Mouse (Mus musculus): Measurements from ENCODE around the gene Defb25. TPM values are rescaled to one million over a fixed set of nuclear protein-coding genes. Genes with fewer than 3 reads are reported as not detected.

Gene Defb25
- polyA plus RNA-seq, 1 experiment from 2014 or later, result 0.56 TPM

GRCm38 (mm10) chr2:152639406-152640113 lies 16.7 kb upstream of the Defb25 start:
- ATAC-seq, result no peak
- Histone ChIP-seq H3K27me3 (replicated peaks) (peaks cover 18% of the 10 kb centered on the region), H3K4me2 (no peak overlapping the region), H3K36me3 (no peaks in the 10 kb centered on the region), H3K9ac (no peak overlapping the region), H3K4me1 (no peaks in the 10 kb centered on the region), H3K4me3 (no peak overlapping the region), H3K27ac (0 out of 2 replicates have a peak overlapping the region, but pooled peaks have one; percentile 4), H3K9me3 (replicated peaks) (no peaks in the 10 kb centered on the region)
- WGBS (ENCODE audit: insufficient replicate concordance), result 34% methylated on average over 11 of the region's 11 CpGs

DNA sequence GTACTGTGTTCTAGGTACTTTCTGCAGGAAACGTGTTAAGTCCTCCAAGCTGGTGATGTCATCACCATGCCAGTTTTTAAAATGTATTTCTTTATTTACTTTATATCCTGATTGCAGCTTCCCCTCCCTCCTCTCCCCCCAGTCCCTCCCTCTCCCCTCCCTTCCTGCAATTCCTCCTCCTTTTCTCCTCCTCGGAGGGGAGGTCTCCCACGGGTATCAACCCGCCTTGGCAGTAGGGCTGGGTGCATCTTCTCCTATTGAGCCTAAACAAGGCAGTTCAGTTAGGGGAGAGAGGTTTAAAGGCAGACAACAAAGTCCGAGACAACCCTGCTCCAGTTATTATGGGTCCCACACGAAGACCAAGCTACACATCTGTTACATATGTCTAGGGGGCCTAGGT lies 16.0 kb upstream of the Defb25 start:
- WGBS (ENCODE audit: insufficient replicate concordance), result 54% methylated on average over 6 of the region's 6 CpGs
- no peak overlapping the region for H3K4me3 ChIP-seq
- H3K27me3 ChIP-seq (replicated peaks), result peaks cover 23% of the 10 kb centered on the region
- no peaks in the 10 kb centered on the region for H3K4me1 ChIP-seq
- H3K4me2 ChIP-seq, result no peak overlapping the region
- no peak for ATAC-seq
- H3K27ac ChIP-seq, result 0 out of 2 replicates have a peak overlapping the region, but pooled peaks have one; percentile 4
- no peaks in the 10 kb centered on the region for H3K9me3 ChIP-seq (replicated peaks)
- no peak overlapping the region for H3K9ac ChIP-seq
- H3K36me3 ChIP-seq, result no peaks in the 10 kb centered on the region

DNA sequence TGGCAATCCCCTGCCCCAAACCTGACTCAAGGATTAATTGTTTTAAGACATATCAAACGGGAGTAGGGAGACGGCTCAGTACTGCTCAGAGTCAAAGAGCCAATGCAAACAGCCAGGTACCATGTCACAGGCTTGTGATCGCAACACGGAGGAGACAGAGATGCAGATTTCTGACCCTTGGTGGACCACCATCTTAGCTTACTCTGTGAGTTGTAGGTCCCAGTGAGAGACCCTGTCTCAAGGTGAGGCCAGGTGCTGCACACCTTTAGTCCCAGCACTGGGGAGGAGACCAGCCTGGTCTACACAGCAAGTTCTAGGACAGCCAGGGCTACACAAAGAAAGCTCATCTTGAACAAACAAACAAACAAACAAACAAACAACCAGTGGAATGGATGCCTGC lies 14.5 kb upstream of the Defb25 start:
- WGBS (ENCODE audit: insufficient replicate concordance), result 77% methylated on average over 4 of the region's 4 CpGs
- Histone ChIP-seq H3K4me3 (no peak overlapping the region), H3K4me2 (no peak overlapping the region), H3K27me3 (replicated peaks) (peaks cover 38% of the 10 kb centered on the region), H3K36me3 (no peaks in the 10 kb centered on the region), H3K9me3 (replicated peaks) (no peaks in the 10 kb centered on the region), H3K27ac (no peak overlapping the region), H3K4me1 (no peaks in the 10 kb centered on the region), H3K9ac (no peak overlapping the region)
- no peak for ATAC-seq

GRCm38 (mm10) chr2:152637006-152637322 lies 14.1 kb upstream of the Defb25 start:
- WGBS (ENCODE audit: insufficient replicate concordance), result 53% methylated on average over 6 of the region's 6 CpGs
- Histone ChIP-seq H3K9me3 (replicated peaks) (no peaks in the 10 kb centered on the region), H3K36me3 (no peaks in the 10 kb centered on the region), H3K4me2 (no peak overlapping the region), H3K4me1 (no peaks in the 10 kb centered on the region), H3K27me3 (replicated peaks) (peaks cover 42% of the 10 kb centered on the region), H3K4me3 (no peak overlapping the region), H3K9ac (no peak overlapping the region), H3K27ac (no peak overlapping the region)
- no peak for ATAC-seq

- ATAC-seq, result 0 out of 2 replicates have a peak, but pooled peaks have one; percentile 27
- no peaks in the 10 kb centered on the region for H3K4me1 ChIP-seq
- H3K27me3 ChIP-seq (replicated peaks), result peaks cover 47% of the 10 kb centered on the region
- no peak overlapping the region for H3K4me3 ChIP-seq
- WGBS (ENCODE audit: insufficient replicate concordance), result 38% methylated on average over 23 of the region's 23 CpGs
- no peaks in the 10 kb centered on the region for H3K9me3 ChIP-seq (replicated peaks)
- no peak overlapping the region for H3K9ac ChIP-seq
- H3K36me3 ChIP-seq, result no peaks in the 10 kb centered on the region
- no peak overlapping the region for H3K4me2 ChIP-seq
- H3K27ac ChIP-seq, result peak overlapping the region; percentile 32; the same call in 1 of the 2 replicates
Observed at GRCm38 (mm10) chr2:152636246-152637005, 13.6 kb upstream of the Defb25 start.

- no peaks in the 10 kb centered on the region for H3K4me1 ChIP-seq
- H3K9ac ChIP-seq, result no peak overlapping the region
- WGBS (ENCODE audit: insufficient replicate concordance), result 70% methylated on average over 29 of the region's 29 CpGs
- H3K9me3 ChIP-seq (replicated peaks), result no peaks in the 10 kb centered on the region
- no peak overlapping the region for H3K4me3 ChIP-seq
- peaks cover 58% of the 10 kb centered on the region for H3K27me3 ChIP-seq (replicated peaks)
- H3K27ac ChIP-seq, result no peak overlapping the region
- ATAC-seq, result no peak
- H3K4me2 ChIP-seq, result no peak overlapping the region
- no peaks in the 10 kb centered on the region for H3K36me3 ChIP-seq
Observed at GRCm38 (mm10) chr2:152634311-152634710, 11.5 kb upstream of the Defb25 start.

GRCm38 (mm10) chr2:152633334-152633733 lies 10.5 kb upstream of the Defb25 start:
- Histone ChIP-seq H3K4me3 (no peak overlapping the region), H3K27ac (no peak overlapping the region), H3K36me3 (no peaks in the 10 kb centered on the region), H3K9me3 (replicated peaks) (no peaks in the 10 kb centered on the region), H3K4me2 (peak overlapping the region; percentile 12; the same call in 1 of the 2 replicates), H3K4me1 (no peaks in the 10 kb centered on the region), H3K27me3 (replicated peaks) (peaks cover 67% of the 10 kb centered on the region), H3K9ac (no peak overlapping the region)
- 35% methylated on average over 17 of the region's 17 CpGs for WGBS (ENCODE audit: insufficient replicate concordance)
- no peak for ATAC-seq

DNA sequence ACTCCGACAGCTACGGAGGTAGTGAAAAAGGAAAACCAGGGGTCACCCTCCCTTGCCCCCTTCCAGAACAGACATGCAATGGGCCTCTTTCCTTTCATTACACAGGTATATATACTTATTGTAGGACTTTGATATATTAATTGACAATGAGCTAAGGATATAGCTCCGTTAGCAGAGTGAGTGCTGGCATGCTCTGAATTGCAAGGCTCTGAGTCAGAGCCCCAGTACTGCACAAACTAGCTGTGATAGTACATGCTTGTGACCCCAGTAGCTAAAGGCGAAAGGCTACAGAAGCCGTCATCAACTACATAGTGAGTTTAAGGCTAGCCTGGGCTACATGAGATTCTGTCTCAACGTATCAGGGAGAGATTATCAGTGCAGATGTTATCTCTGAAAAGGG lies 7.1 kb upstream of the Defb25 start:
- 76% methylated on average over 6 of the region's 6 CpGs for WGBS (ENCODE audit: insufficient replicate concordance)
- Histone ChIP-seq H3K4me3 (no peak overlapping the region), H3K4me2 (no peak overlapping the region), H3K27ac (no peak overlapping the region), H3K4me1 (peaks cover 13% of the 10 kb centered on the region; the same call in 1 of the 2 replicates), H3K27me3 (replicated peaks) (peaks cover 85% of the 10 kb centered on the region), H3K9ac (no peak overlapping the region), H3K9me3 (replicated peaks) (no peaks in the 10 kb centered on the region), H3K36me3 (no peaks in the 10 kb centered on the region)
- no peak for ATAC-seq

- Histone ChIP-seq H3K36me3 (no peaks in the 10 kb centered on the region), H3K9me3 (replicated peaks) (no peaks in the 10 kb centered on the region), H3K4me1 (peaks cover 13% of the 10 kb centered on the region; the same call in 1 of the 2 replicates), H3K27me3 (replicated peaks) (peaks cover 80% of the 10 kb centered on the region), H3K27ac (no peak overlapping the region), H3K4me3 (no peak overlapping the region), H3K9ac (no peak overlapping the region), H3K4me2 (no peak overlapping the region)
- no peak for ATAC-seq
- WGBS (ENCODE audit: insufficient replicate concordance), result 47% methylated on average over 3 of the region's 3 CpGs
Observed at GRCm38 (mm10) chr2:152629239-152629638, 6.4 kb upstream of the Defb25 start.

- H3K4me2 ChIP-seq, result no peak overlapping the region
- 35% methylated on average over 17 of the region's 17 CpGs for WGBS (ENCODE audit: insufficient replicate concordance)
- H3K36me3 ChIP-seq, result no peaks in the 10 kb centered on the region
- H3K9me3 ChIP-seq (replicated peaks), result no peaks in the 10 kb centered on the region
- ATAC-seq, result no peak
- H3K27ac ChIP-seq, result no peak overlapping the region
- peaks cover 74% of the 10 kb centered on the region for H3K27me3 ChIP-seq (replicated peaks)
- no peak overlapping the region for H3K9ac ChIP-seq
- peaks cover 13% of the 10 kb centered on the region; the same call in 1 of the 2 replicates for H3K4me1 ChIP-seq
- no peak overlapping the region for H3K4me3 ChIP-seq
Observed at GRCm38 (mm10) chr2:152628066-152628465, 5.2 kb upstream of the Defb25 start.

DNA sequence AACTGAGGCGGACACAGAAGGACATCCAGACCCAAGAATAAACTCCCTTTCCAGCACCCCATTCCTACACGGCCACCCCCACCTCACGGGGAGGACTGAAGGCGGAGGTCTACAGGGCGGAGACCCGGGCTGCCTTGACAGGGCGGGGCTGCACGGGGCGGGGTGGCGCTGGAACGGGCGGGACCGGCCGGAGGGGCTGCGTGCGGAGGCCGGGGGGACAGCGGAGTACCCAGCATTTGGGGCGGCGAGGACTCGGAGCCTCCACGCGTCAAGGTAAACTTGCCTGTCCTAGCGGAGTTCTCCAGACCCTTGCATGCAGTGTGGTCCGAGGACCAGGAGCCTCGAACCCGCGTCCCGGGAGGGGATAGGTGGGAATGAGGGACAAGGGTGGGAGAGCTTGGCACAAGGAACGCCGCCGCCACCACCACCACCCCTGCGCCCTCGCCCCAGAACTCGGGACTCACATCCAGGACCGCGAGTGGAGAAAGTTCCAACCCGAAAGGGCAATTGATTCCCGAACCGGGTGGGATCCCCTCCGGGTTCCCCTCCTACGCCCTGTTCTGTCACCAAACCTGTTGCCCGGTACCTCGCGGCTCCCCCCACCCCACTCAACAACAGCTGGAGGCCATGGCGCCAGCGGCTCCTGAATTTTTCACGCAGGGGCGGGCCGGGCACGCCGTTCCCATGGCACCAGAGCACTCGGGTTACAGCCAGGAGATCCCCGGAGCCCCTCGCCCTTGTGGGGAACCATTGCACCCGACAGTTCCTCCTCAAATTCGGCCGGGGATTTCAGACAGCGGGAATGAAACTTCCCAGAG lies 4.1 kb upstream of the Defb25 start, which contains the start of gene Rem1:
Rem1 (plus strand) TSS at position 178 of the 818 bp plus-strand sequence.
- peak within 1 kb of the TSS; percentile 36 for H3K4me3 ChIP-seq
- peaks cover 70% of the 10 kb centered on the region for H3K27me3 ChIP-seq (replicated peaks)
- no peaks in the 10 kb centered on the region for H3K36me3 ChIP-seq
- ATAC-seq, result no peak
- H3K9ac ChIP-seq, result no peak within 1 kb of the TSS
- H3K4me2 ChIP-seq, result peak within 1 kb of the TSS; percentile 60
- no peaks in the 10 kb centered on the region for H3K9me3 ChIP-seq (replicated peaks)
- peaks cover 13% of the 10 kb centered on the region; the same call in 1 of the 2 replicates for H3K4me1 ChIP-seq
- 2% methylated on average over 59 of the region's 59 CpGs for WGBS (ENCODE audit: insufficient replicate concordance)
- H3K27ac ChIP-seq, result no peak within 1 kb of the TSS

Data from liver, embryonic 12.5 days (tissue).